In genomic region chr8:126829376-126830241, GRCm38 (mm10) we compare ENCODE assay signal across 9 mouse cellular contexts.
A peak's percentile ranks its signal among the peaks of the same experiment; 100 is the strongest.
DNase-seq lines count a peak whose midpoint lies in the region; ATAC-seq lines count a peak whose summit lies in the region.
"Had no signal": no experiment of that assay in that cellular context is flagged by ENCODE, and none has a peak within 500 bp of the region (broad histone marks: within the 10 kb centered on the region; RNA-seq: fewer than 3 reads in every experiment).

No protein-coding gene starts in this region.

- H3K4me1 ChIP-seq in liver, embryonic 11.5 days (replicated peaks; ENCODE audit: control insufficient read depth, insufficient read depth, low read length), result peaks cover 76% of the 10 kb centered on the region

- no peak overlapping the region for H3K4me3 ChIP-seq in liver, embryonic 11.5 days (ENCODE audit: low read depth, low read length)

- H3K4me2 ChIP-seq in liver, embryonic 11.5 days, result no peak overlapping the region

- no peaks in the 10 kb centered on the region for H3K27me3 ChIP-seq in liver, embryonic 11.5 days (replicated peaks; ENCODE audit: control insufficient read depth, insufficient read depth, low read length)

- no peak for ATAC-seq in liver, embryonic 11.5 days (replicated peaks; ENCODE audit: low FRiP score)
- ATAC-seq: activated CD4-positive, CD25-positive, alpha-beta regulatory T cell, adult 4 months had no signal

- no peaks in the 10 kb centered on the region for H3K9me3 ChIP-seq in liver, embryonic 11.5 days (ENCODE audit: control insufficient read depth, low read length)

- peak overlapping the region; percentile 11; the same call in 1 of the 2 replicates for H3K27ac ChIP-seq in liver, embryonic 11.5 days (ENCODE audit: low read depth, low read length)

- H3K36me3 ChIP-seq in liver, embryonic 11.5 days (ENCODE audit: control insufficient read depth, insufficient read depth, low read length), result no peaks in the 10 kb centered on the region

- DNase-seq in thymus, postnatal 25 days, result peak; percentile 6
- DNase-seq in thymus, postnatal 14 days, result no peak
- DNase-seq in heart, postnatal 4 days, result peak; percentile 58
- no peak for DNase-seq in liver, embryonic 11.5 days (ENCODE audit: low spot score)
- DNase-seq in yolk sac, embryonic 10.5 days (ENCODE audit: low spot score), result peak; percentile 75
- no peak for DNase-seq in layer of hippocampus, postnatal 25 days (ENCODE audit: extremely low spot score in 1 of 2, low spot score in 1 of 2)
- no peak for DNase-seq in gastrocnemius, adult 18-20 months (ENCODE audit: low spot score)
- no peak for DNase-seq in right cerebral cortex, adult 2 months (ENCODE audit: low spot score in 2 of 2)

- no peak overlapping the region for H3K9ac ChIP-seq in liver, embryonic 11.5 days (ENCODE audit: low read depth, low read length)

- 64% methylated on average over 17 of the region's 17 CpGs for WGBS in liver, embryonic 11.5 days

Comparison
In these comparisons a context has a peak if more than half of its experiments do, and no peak if none do; other contexts are left out.
1. DNase-seq: peak in thymus, postnatal 25 days (single experiment), heart, postnatal 4 days (single experiment) and yolk sac, embryonic 10.5 days (single experiment); none in thymus, postnatal 14 days (single experiment), liver, embryonic 11.5 days (single experiment), layer of hippocampus, postnatal 25 days (0 of 2), gastrocnemius, adult 18-20 months (single experiment) and right cerebral cortex, adult 2 months (0 of 2).